Mouse (Mus musculus): ENCODE results near the gene Astn2. TPM values are rescaled to one million over a fixed set of nuclear protein-coding genes. Genes with fewer than 3 reads are reported as not detected.

Astn2 gene
- total and polyA plus RNA-seq, 3 experiments = not detected

GRCm38 (mm10) chr4:66321051-66321450 lies 83.4 kb downstream of the Astn2 start:
- H3K36me3 ChIP-seq (ENCODE audit: control insufficient read depth in 1 of 2, insufficient read depth in 2 of 2, low read length in 2 of 2) = no peaks in the 10 kb centered on the region
- no peaks in the 10 kb centered on the region for H3K79me2 ChIP-seq (ENCODE audit: control insufficient read depth, insufficient read depth, low read length, poor library complexity)
- H3K9me3 ChIP-seq (replicated peaks; ENCODE audit: insufficient read depth, low read length) = no peaks in the 10 kb centered on the region
- DNase-seq (ENCODE audit: low read depth, low spot score) = no peak
- H3K9ac ChIP-seq (ENCODE audit: control insufficient read depth, low read depth, low read length, poor library complexity, severe bottlenecking) = no peak overlapping the region
- H3K4me3 ChIP-seq (ENCODE audit: control insufficient read depth in 1 of 2, insufficient read depth in 1 of 2, low read depth in 2 of 2, low read length in 2 of 2) = no peak overlapping the region
- H3K27me3 ChIP-seq (ENCODE audit: control insufficient read depth in 1 of 2, insufficient read depth in 2 of 2, low read length in 2 of 2) = no peaks in the 10 kb centered on the region
- TF ChIP-seq GABPA (IDR thresholded peaks at IDR 0.05; ENCODE audit: low read depth, low read length) (no peak), TAL1 (IDR thresholded peaks at IDR 0.05; ENCODE audit: low read length) (no peak)
- H3K4me1 ChIP-seq (ENCODE audit: control insufficient read depth in 1 of 2, insufficient read depth in 2 of 2, low read length in 2 of 2) = no peaks in the 10 kb centered on the region
- H3K27ac ChIP-seq (ENCODE audit: control insufficient read depth, low read depth, low read length) = no peak overlapping the region

DNA sequence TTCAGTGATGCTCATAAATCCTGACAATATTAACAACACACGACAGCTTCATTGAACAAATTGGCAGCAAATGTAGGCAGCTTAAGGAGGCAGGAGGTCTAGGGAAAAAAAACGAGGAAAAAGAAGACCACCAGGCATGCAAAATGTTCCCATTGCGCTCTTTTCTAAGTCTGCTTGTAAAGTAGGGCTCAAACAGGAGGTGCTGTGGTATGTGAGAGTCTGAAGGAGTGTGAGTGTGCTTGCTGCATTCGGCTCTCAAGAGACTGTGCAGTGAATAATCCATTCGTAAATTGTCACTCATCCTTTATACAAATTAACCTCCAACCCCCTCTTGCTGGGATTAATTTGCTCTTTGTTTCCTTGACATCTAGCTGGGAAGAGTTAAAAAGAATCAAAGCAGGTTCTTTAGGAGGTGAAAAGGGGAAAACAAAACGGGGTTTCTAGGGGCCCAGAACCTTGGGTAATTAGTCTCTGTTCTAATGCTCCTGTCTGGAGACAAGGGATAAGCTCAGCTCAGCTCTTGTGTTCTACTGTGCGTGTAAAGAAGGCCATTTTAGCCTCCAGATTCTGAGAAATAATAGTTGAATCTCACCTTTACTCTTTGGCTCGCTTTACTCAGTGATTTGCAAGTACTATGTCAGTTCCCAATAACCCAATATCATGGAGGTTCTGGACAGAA lies 89.5 kb downstream of the Astn2 start:
- no peaks in the 10 kb centered on the region for H3K27me3 ChIP-seq (ENCODE audit: control insufficient read depth in 1 of 2, insufficient read depth in 2 of 2, low read length in 2 of 2)

GRCm38 (mm10) chr4:66312733-66313132 lies 91.7 kb downstream of the Astn2 start:
- no peak for TF ChIP-seq ZMIZ1 (IDR thresholded peaks at IDR 0.05; ENCODE audit: low read depth, low read length)
- no peak for TF ChIP-seq MEF2A (IDR thresholded peaks at IDR 0.05; ENCODE audit: extremely low read depth, insufficient replicate concordance, low read depth, low read length, poor library complexity, severe bottlenecking)
- no peak for TF ChIP-seq NRF1 (IDR thresholded peaks at IDR 0.05; ENCODE audit: insufficient read depth, low read depth, low read length, poor library complexity, severe bottlenecking)
- TF ChIP-seq RCOR1 (IDR thresholded peaks at IDR 0.05; ENCODE audit: low read depth, low read length) = no peak
- TF ChIP-seq BHLHE40 (IDR thresholded peaks at IDR 0.05; ENCODE audit: borderline replicate concordance, low read depth, low read length) = no peak
- no peak for TF ChIP-seq E2F4 (IDR thresholded peaks at IDR 0.05; ENCODE audit: borderline replicate concordance, low read depth, low read length)
- TF ChIP-seq JUND (IDR thresholded peaks at IDR 0.05; ENCODE audit: low read depth, low read length) = no peak
- no peak for TF ChIP-seq RAD21 (IDR thresholded peaks at IDR 0.05; ENCODE audit: low read depth, low read length)
- no peak for TF ChIP-seq EP300 (IDR thresholded peaks at IDR 0.05; ENCODE audit: low read depth in 1 of 2, low read length in 2 of 2)
- TF ChIP-seq TAL1 (IDR thresholded peaks at IDR 0.05; ENCODE audit: low read length) = no peak
- no peak for TF ChIP-seq TCF12 (IDR thresholded peaks at IDR 0.05; ENCODE audit: low read depth, low read length)
- no peak for TF ChIP-seq MAFK (IDR thresholded peaks at IDR 0.05; ENCODE audit: borderline replicate concordance, low read depth, low read length)
- TF ChIP-seq GATA1 (IDR thresholded peaks at IDR 0.05; ENCODE audit: low read depth, low read length) = no peak
- no peak for TF ChIP-seq ZNF384 (IDR thresholded peaks at IDR 0.05; ENCODE audit: low read depth, low read length)
- no peaks in the 10 kb centered on the region for H3K79me2 ChIP-seq (ENCODE audit: control insufficient read depth, insufficient read depth, low read length, poor library complexity)
- H3K9ac ChIP-seq (ENCODE audit: control insufficient read depth, low read depth, low read length, poor library complexity, severe bottlenecking) = no peak overlapping the region
- no peaks in the 10 kb centered on the region for H3K4me1 ChIP-seq (ENCODE audit: control insufficient read depth in 1 of 2, insufficient read depth in 2 of 2, low read length in 2 of 2)
- H3K36me3 ChIP-seq (ENCODE audit: control insufficient read depth in 1 of 2, insufficient read depth in 2 of 2, low read length in 2 of 2) = no peaks in the 10 kb centered on the region
- H3K27ac ChIP-seq (ENCODE audit: control insufficient read depth, low read depth, low read length) = no peak overlapping the region
- no peaks in the 10 kb centered on the region for H3K9me3 ChIP-seq (replicated peaks; ENCODE audit: insufficient read depth, low read length)
- no peak for DNase-seq (ENCODE audit: low read depth, low spot score)
- H3K27me3 ChIP-seq (ENCODE audit: control insufficient read depth in 1 of 2, insufficient read depth in 2 of 2, low read length in 2 of 2) = no peaks in the 10 kb centered on the region
- no peak overlapping the region for H3K4me3 ChIP-seq (ENCODE audit: control insufficient read depth in 1 of 2, insufficient read depth in 1 of 2, low read depth in 2 of 2, low read length in 2 of 2)

More for the DNA sequence above, 89.5 kb downstream of the Astn2 start:
- no peaks in the 10 kb centered on the region for H3K79me2 ChIP-seq (ENCODE audit: control insufficient read depth, insufficient read depth, low read length, poor library complexity)
- H3K4me3 ChIP-seq (ENCODE audit: control insufficient read depth in 1 of 2, insufficient read depth in 1 of 2, low read depth in 2 of 2, low read length in 2 of 2) = no peak overlapping the region
- no peak overlapping the region for H3K9ac ChIP-seq (ENCODE audit: control insufficient read depth, low read depth, low read length, poor library complexity, severe bottlenecking)
- H3K36me3 ChIP-seq (ENCODE audit: control insufficient read depth in 1 of 2, insufficient read depth in 2 of 2, low read length in 2 of 2) = no peaks in the 10 kb centered on the region
- H3K9me3 ChIP-seq (replicated peaks; ENCODE audit: insufficient read depth, low read length) = no peaks in the 10 kb centered on the region
- TF ChIP-seq MYB (IDR thresholded peaks at IDR 0.05; ENCODE audit: low read depth, low read length) (no peak), MAFK (IDR thresholded peaks at IDR 0.05; ENCODE audit: borderline replicate concordance, low read depth, low read length) (no peak), ETS1 (IDR thresholded peaks at IDR 0.05; ENCODE audit: low read depth, low read length) (no peak), NELFE (IDR thresholded peaks at IDR 0.05; ENCODE audit: low read depth, low read length) (no peak), USF1 (IDR thresholded peaks at IDR 0.05; ENCODE audit: low read depth, low read length) (no peak), RCOR1 (IDR thresholded peaks at IDR 0.05; ENCODE audit: low read depth, low read length) (no peak), ZKSCAN1 (IDR thresholded peaks at IDR 0.05; ENCODE audit: low read depth, low read length) (no peak), TAL1 (IDR thresholded peaks at IDR 0.05; ENCODE audit: low read length) (no peak), RAD21 (IDR thresholded peaks at IDR 0.05; ENCODE audit: low read depth, low read length) (no peak), CHD1 (IDR thresholded peaks at IDR 0.05; ENCODE audit: low read depth, low read length) (no peak), MAZ (IDR thresholded peaks at IDR 0.05; ENCODE audit: low read depth, low read length) (no peak), SIN3A (IDR thresholded peaks at IDR 0.05; ENCODE audit: low read length) (no peak), MEF2A (IDR thresholded peaks at IDR 0.05; ENCODE audit: extremely low read depth, insufficient replicate concordance, low read depth, low read length, poor library complexity, severe bottlenecking) (no peak), JUND (IDR thresholded peaks at IDR 0.05; ENCODE audit: low read depth, low read length) (no peak), CHD2 (IDR thresholded peaks at IDR 0.05; ENCODE audit: low read length) (no peak), MAX (IDR thresholded peaks at IDR 0.05; ENCODE audit: low read length) (no peak), POLR2A (IDR thresholded peaks at IDR 0.05; ENCODE audit: control insufficient read depth in 1 of 2, insufficient read depth in 1 of 2, low read depth in 1 of 2, low read length in 2 of 2, poor library complexity in 1 of 2) (no peak)
- H3K4me1 ChIP-seq (ENCODE audit: control insufficient read depth in 1 of 2, insufficient read depth in 2 of 2, low read length in 2 of 2) = no peaks in the 10 kb centered on the region
- no peak overlapping the region for H3K27ac ChIP-seq (ENCODE audit: control insufficient read depth, low read depth, low read length)
- DNase-seq (ENCODE audit: low read depth, low spot score) = no peak

All from MEL (cell line).